Mouse (Mus musculus): ENCODE measurements around the gene Olfr358. TPM values are rescaled to one million over a fixed set of nuclear protein-coding genes. Genes with fewer than 3 reads are reported as not detected.

Olfr358 gene
- total RNA-seq (2023): not detected

GRCm38 (mm10) chr2:37009235-37009634, at the start of gene Olfr358:
Gene Olfr358, minus strand, starts transcription at chr2:37009335.

DNA sequence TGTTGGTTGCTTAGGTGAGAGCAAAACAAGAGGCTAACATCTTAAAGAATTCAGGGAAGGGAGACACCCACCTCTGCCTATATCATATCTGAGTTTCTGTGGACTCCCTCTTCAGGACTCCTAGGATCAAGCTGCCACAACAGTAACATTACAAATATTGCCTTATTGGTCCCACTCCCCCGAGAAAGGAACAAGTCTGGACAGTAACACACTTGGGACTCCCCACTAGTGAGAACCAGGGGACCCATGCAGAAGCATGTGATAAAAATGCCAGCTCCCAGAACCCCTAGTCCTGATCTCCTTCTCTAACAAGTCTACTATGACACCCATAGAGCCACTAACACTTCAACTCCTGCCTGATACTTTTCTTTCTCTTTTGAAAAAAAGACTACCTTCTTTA, 15.6 kb downstream of the Olfr358 start, which contains the start of gene Olfr357:
TSS of gene Olfr357 (plus strand) at position 301 of the 400 bp plus-strand sequence.

Other genes with a start within 250 kb of the Olfr358 start
- not detected for gene Olfr348, start 225.1 kb downstream of the Olfr358 start, total RNA-seq (2023)
- gene Olfr50, start 218.8 kb downstream of the Olfr358 start, total RNA-seq (2023): not detected
- gene Olfr3, start 192.3 kb downstream of the Olfr358 start, total RNA-seq (2023): not detected
- gene Olfr350, start 163.0 kb downstream of the Olfr358 start, total RNA-seq (2023): not detected
- not detected for gene Olfr351, start 146.7 kb downstream of the Olfr358 start, total RNA-seq (2023)
- not detected for gene Olfr352, start 140.9 kb downstream of the Olfr358 start, total RNA-seq (2023)
- gene Olfr353, start 116.4 kb downstream of the Olfr358 start, total RNA-seq (2023): not detected
- not detected for gene Olfr354, start 103.7 kb downstream of the Olfr358 start, total RNA-seq (2023)
- gene Olfr355, start 80.4 kb downstream of the Olfr358 start, total RNA-seq (2023): not detected
- gene Olfr356, start 72.2 kb downstream of the Olfr358 start, total RNA-seq (2023): not detected
- gene Olfr357, start 15.5 kb downstream of the Olfr358 start, total RNA-seq (2023): not detected
- not detected for gene Olfr360, start 56.4 kb upstream of the Olfr358 start, total RNA-seq (2023)
- gene Olfr361, start 80.0 kb upstream of the Olfr358 start, total RNA-seq (2023): not detected
- not detected for gene Olfr362, start 108.6 kb upstream of the Olfr358 start, total RNA-seq (2023)
- gene Olfr364-ps1, start 130.0 kb upstream of the Olfr358 start, total RNA-seq (2023): not detected
- gene Olfr365, start 178.9 kb upstream of the Olfr358 start, total RNA-seq (2023): not detected
- gene Olfr366, start 202.2 kb upstream of the Olfr358 start, total RNA-seq (2023): not detected

All from neutrophil, adult 59 days (primary cell).